Mouse (Mus musculus): ENCODE measurements at regions not wholly inside any gene's neighbourhood (a gene's known extent, or its start where the extent isn't known, plus 50 kb on each side); places are given as distances from the start of the nearest gene placed in this dataset.
A peak's percentile ranks its signal among the peaks of the same experiment; 100 is the strongest.

GRCm38 (mm10) chr2:15148381-15148780, 93.5 kb upstream of the Nsun6 start:
- Histone ChIP-seq H3K4me3 (ENCODE audit: low read depth, low read length) (no peak overlapping the region), H3K9ac (ENCODE audit: low read length) (no peak overlapping the region), H3K9me3 (ENCODE audit: control insufficient read depth, low read length) (no peaks in the 10 kb centered on the region), H3K36me3 (ENCODE audit: control insufficient read depth, insufficient read depth, low read length) (no peaks in the 10 kb centered on the region), H3K4me1 (replicated peaks; ENCODE audit: control insufficient read depth, insufficient read depth) (no peaks in the 10 kb centered on the region), H3K27ac (replicated peaks) (no peak overlapping the region), H3K4me2 (replicated peaks; ENCODE audit: low read depth) (no peak overlapping the region), H3K27me3 (ENCODE audit: control insufficient read depth, insufficient read depth, low read length) (no peaks in the 10 kb centered on the region)
- TF ChIP-seq EP300 (optimal IDR thresholded peaks at IDR 0.05) (no peak), CTCF (IDR thresholded peaks at IDR 0.05; ENCODE audit: low read depth) (no peak)
- ATAC-seq (ENCODE audit: low FRiP score, low TSS enrichment) (0 out of 2 replicates have a peak, but pooled peaks have one; percentile 40), DNase-seq (ENCODE audit: low spot score) (no peak)
- WGBS: 30% methylated on average over 1 of the region's 1 CpGs

GRCm38 (mm10) chr2:15146986-15147385, 92.1 kb upstream of the Nsun6 start:
- H3K27ac ChIP-seq (replicated peaks): no peak overlapping the region
- ATAC-seq (ENCODE audit: low FRiP score, low TSS enrichment): peak; percentile 72; the same call in 1 of the 2 replicates
- TF ChIP-seq EP300 (optimal IDR thresholded peaks at IDR 0.05): no peak
- no peak for TF ChIP-seq CTCF (IDR thresholded peaks at IDR 0.05; ENCODE audit: low read depth)
- H3K9me3 ChIP-seq (ENCODE audit: control insufficient read depth, low read length): no peaks in the 10 kb centered on the region
- H3K4me2 ChIP-seq (replicated peaks; ENCODE audit: low read depth): no peak overlapping the region
- DNase-seq (ENCODE audit: low spot score): no peak
- H3K4me3 ChIP-seq (ENCODE audit: low read depth, low read length): no peak overlapping the region
- no peaks in the 10 kb centered on the region for H3K27me3 ChIP-seq (ENCODE audit: control insufficient read depth, insufficient read depth, low read length)
- H3K9ac ChIP-seq (ENCODE audit: low read length): no peak overlapping the region
- H3K36me3 ChIP-seq (ENCODE audit: control insufficient read depth, insufficient read depth, low read length): no peaks in the 10 kb centered on the region
- H3K4me1 ChIP-seq (replicated peaks; ENCODE audit: control insufficient read depth, insufficient read depth): no peaks in the 10 kb centered on the region

- H3K27me3 ChIP-seq (ENCODE audit: control insufficient read depth, insufficient read depth, low read length): no peaks in the 10 kb centered on the region
- 31% methylated on average over 1 of the region's 1 CpGs for WGBS
- no peaks in the 10 kb centered on the region for H3K9me3 ChIP-seq (ENCODE audit: control insufficient read depth, low read length)
- H3K36me3 ChIP-seq (ENCODE audit: control insufficient read depth, insufficient read depth, low read length): no peaks in the 10 kb centered on the region
- H3K4me3 ChIP-seq (ENCODE audit: low read depth, low read length): no peak overlapping the region
- H3K27ac ChIP-seq (replicated peaks): no peak overlapping the region
- no peak for DNase-seq (ENCODE audit: low spot score)
- no peaks in the 10 kb centered on the region for H3K4me1 ChIP-seq (replicated peaks; ENCODE audit: control insufficient read depth, insufficient read depth)
- peak; percentile 90 for ATAC-seq (ENCODE audit: low FRiP score, low TSS enrichment)
- no peak overlapping the region for H3K9ac ChIP-seq (ENCODE audit: low read length)
- H3K4me2 ChIP-seq (replicated peaks; ENCODE audit: low read depth): no peak overlapping the region
- no peak for TF ChIP-seq CTCF (IDR thresholded peaks at IDR 0.05; ENCODE audit: low read depth)
- TF ChIP-seq EP300 (optimal IDR thresholded peaks at IDR 0.05): no peak
Observed at GRCm38 (mm10) chr2:15146414-15146813, 91.5 kb upstream of the Nsun6 start.

- Histone ChIP-seq H3K27ac (replicated peaks) (no peak overlapping the region), H3K27me3 (ENCODE audit: control insufficient read depth, insufficient read depth, low read length) (no peaks in the 10 kb centered on the region), H3K4me1 (replicated peaks; ENCODE audit: control insufficient read depth, insufficient read depth) (no peaks in the 10 kb centered on the region), H3K4me2 (replicated peaks; ENCODE audit: low read depth) (no peak overlapping the region), H3K4me3 (ENCODE audit: low read depth, low read length) (no peak overlapping the region), H3K9me3 (ENCODE audit: control insufficient read depth, low read length) (no peaks in the 10 kb centered on the region), H3K36me3 (ENCODE audit: control insufficient read depth, insufficient read depth, low read length) (no peaks in the 10 kb centered on the region), H3K9ac (ENCODE audit: low read length) (no peak overlapping the region)
- WGBS: 96% methylated on average over 2 of the region's 2 CpGs
- DNase-seq (ENCODE audit: low spot score): no peak
- TF ChIP-seq EP300 (optimal IDR thresholded peaks at IDR 0.05): no peak
- no peak for TF ChIP-seq CTCF (IDR thresholded peaks at IDR 0.05; ENCODE audit: low read depth)
- ATAC-seq (ENCODE audit: low FRiP score, low TSS enrichment): no peak
Observed at GRCm38 (mm10) chr2:15144781-15145180, 89.9 kb upstream of the Nsun6 start.

- Histone ChIP-seq H3K36me3 (ENCODE audit: control insufficient read depth, insufficient read depth, low read length) (no peaks in the 10 kb centered on the region), H3K4me2 (replicated peaks; ENCODE audit: low read depth) (no peak overlapping the region), H3K4me1 (replicated peaks; ENCODE audit: control insufficient read depth, insufficient read depth) (no peaks in the 10 kb centered on the region), H3K4me3 (ENCODE audit: low read depth, low read length) (no peak overlapping the region), H3K9ac (ENCODE audit: low read length) (no peak overlapping the region), H3K9me3 (ENCODE audit: control insufficient read depth, low read length) (no peaks in the 10 kb centered on the region), H3K27ac (replicated peaks) (no peak overlapping the region), H3K27me3 (ENCODE audit: control insufficient read depth, insufficient read depth, low read length) (no peaks in the 10 kb centered on the region)
- WGBS: 83% methylated on average over 2 of the region's 2 CpGs
- TF ChIP-seq CTCF (IDR thresholded peaks at IDR 0.05; ENCODE audit: low read depth) (no peak), EP300 (optimal IDR thresholded peaks at IDR 0.05) (no peak)
- DNase-seq (ENCODE audit: low spot score) (no peak), ATAC-seq (ENCODE audit: low FRiP score, low TSS enrichment) (no peak)
Observed at GRCm38 (mm10) chr2:15139877-15140276, 85.0 kb upstream of the Nsun6 start.

All from stomach, postnatal 0 days (tissue).